Mouse (Mus musculus): Measurements from ENCODE around the gene Cblb.

The Cblb gene

GRCm38 (mm10) chr16:52190714-52191113 lies 159.7 kb downstream of the Cblb start:
- no peak for DNase-seq (ENCODE audit: low read depth, low spot score)

GRCm38 (mm10) chr16:52194040-52194439 lies 163.0 kb downstream of the Cblb start:
- no peak for DNase-seq (ENCODE audit: low read depth, low spot score)

- DNase-seq (ENCODE audit: low read depth, low spot score), result no peak
Measured at GRCm38 (mm10) chr16:52194866-52195265, 163.8 kb downstream of the Cblb start.

- no peak for DNase-seq (ENCODE audit: low read depth, low spot score)
Measured at GRCm38 (mm10) chr16:52200107-52200506, 169.1 kb downstream of the Cblb start.

DNA sequence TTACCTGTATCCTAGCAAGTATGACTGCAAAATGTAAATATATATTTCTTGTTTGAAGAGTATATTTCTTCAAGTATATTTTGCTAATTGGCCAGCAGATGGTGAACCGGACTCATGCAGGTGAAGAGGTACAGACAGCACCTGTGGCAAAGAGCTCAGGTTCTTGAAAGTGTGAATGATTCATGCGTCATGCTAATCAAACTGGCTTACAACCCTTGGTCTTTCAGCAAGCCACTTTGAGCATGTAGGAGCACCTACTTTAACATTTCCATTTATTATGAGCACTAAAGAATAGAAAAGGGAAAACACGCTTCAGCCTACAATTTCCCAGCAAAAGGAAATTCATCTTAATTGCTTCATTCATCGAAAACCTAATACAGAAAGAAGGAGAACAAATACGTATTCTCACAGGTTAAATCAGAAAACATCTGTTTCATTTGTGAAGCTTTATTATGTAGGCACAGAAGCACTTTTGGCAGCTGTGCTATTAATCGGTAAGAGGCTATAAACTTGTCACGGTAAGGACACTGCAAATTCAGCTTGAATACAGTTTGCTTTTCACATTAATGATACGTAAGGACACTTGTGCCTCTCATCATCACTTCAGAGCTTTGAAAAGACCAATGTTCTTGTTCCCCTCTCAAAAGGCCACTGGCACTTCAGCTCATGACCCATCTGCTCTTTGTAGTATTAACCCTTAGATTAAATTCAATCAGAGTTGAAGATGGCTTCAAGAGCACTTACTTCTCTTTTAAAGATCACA lies 180.0 kb downstream of the Cblb start:
- DNase-seq (ENCODE audit: low read depth, low spot score), result no peak

DNA sequence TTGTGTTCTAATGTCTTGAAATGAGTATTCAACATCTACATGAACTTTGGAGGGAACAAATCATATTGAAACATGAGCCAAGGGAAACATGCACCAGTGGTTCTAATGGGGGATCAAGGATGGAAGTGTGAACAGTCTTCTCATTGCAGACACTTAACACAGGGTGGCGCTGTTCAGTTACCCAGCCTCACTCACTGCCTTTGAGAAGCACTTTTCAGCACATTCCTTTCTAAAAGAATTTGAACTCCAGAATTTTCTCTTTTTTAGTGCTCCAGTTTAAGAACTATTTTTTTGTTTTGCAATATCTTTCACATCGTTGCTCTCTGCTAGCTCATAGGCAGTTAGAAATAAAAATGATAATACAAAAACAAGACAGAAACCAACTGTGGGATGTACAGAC lies 188.0 kb downstream of the Cblb start:
- peak; percentile 57 for DNase-seq (ENCODE audit: low read depth, low spot score)

GRCm38 (mm10) chr16:52222896-52223295 lies 191.9 kb downstream of the Cblb start:
- no peak for DNase-seq (ENCODE audit: low read depth, low spot score)

GRCm38 (mm10) chr16:52229446-52229845 lies 198.4 kb downstream of the Cblb start:
- no peak for DNase-seq (ENCODE audit: low read depth, low spot score)

DNA sequence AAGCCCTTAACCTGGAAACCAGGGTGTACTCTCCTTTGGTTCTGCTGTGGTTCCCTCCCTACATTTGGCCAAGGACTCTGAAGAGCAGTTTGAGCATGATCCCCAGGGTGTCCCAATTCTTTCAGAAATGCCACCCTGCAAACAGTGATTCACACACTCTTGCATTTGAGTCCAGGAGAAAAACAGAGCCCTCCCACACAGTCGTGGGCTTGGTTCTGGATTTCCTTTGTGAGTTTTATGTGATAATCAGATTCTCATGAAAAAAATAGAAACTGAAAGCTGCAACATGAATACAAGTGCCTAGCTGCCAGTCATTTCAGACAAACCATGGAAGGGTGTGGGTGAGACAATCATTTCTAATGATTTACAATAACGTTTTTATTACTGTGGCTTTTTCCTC lies 198.9 kb downstream of the Cblb start:
- no peak for DNase-seq (ENCODE audit: low read depth, low spot score)

DNA sequence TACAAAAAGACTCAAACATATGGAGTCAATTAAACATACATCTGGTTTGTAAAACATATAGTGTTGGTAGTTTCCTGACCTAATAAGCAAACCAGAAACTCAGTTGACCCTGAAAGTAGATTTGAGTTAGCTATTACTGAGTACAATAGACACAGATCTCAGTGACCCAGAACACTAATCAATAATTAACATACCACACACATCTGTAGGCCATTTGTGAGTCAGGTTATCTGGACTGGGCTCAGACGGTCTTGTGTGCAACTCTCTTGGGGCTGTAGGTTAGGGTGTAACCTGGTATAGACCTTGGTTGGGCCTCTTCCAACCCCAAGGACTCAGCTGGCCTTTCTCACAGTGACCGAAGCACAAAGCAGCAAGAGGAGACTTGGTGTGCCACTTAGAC lies 211.1 kb downstream of the Cblb start:
- DNase-seq (ENCODE audit: low read depth, low spot score), result peak; percentile 6

DNA sequence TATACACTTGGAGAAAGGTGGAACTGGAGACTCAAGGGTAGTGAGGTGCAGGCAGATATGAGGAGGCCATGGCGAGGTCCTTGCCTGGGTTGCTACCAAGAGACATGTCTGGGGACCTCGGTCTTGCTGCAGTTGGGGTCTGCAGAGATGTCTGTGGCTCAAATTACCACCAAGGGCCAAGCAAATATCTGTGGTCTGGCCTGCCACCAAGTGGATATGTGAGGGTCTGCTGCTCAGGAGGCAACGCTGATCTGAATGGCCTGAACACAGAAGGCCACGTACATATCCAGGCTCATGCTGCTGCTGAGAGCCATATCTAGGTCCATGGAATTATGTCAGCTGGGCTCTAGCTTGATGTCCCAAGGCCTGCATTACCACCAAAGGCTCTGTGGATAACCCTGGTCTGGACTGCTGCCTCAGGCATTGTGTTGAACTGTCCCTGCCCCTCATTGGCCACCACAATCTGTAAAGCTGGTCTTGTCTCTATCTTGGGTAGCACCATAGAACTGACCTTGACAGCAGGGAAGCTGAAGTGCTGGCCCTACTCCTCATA lies 212.5 kb downstream of the Cblb start:
- DNase-seq (ENCODE audit: low read depth, low spot score), result no peak

- no peak for DNase-seq (ENCODE audit: low read depth, low spot score)
Measured at GRCm38 (mm10) chr16:52250196-52250595, 219.2 kb downstream of the Cblb start.

GRCm38 (mm10) chr16:52250935-52251334 lies 219.9 kb downstream of the Cblb start:
- DNase-seq (ENCODE audit: low read depth, low spot score), result no peak
